In genomic region chr3:145798751-145799188, GRCm38 (mm10) we compare ENCODE assay signal across 11 mouse cellular contexts. TPM values are rescaled to one million over a fixed set of nuclear protein-coding genes. Genes with fewer than 3 reads are reported as not detected.
DNase-seq lines count a peak whose midpoint lies in the region; ATAC-seq and TF ChIP-seq lines count a peak whose summit lies in the region.
"Had no signal": no experiment of that assay in that cellular context is flagged by ENCODE, and none has a peak within 500 bp of the region (broad histone marks: within the 10 kb centered on the region; RNA-seq: fewer than 3 reads in every experiment).

No protein-coding gene starts in this region.

- H3K9ac ChIP-seq in liver, adult 2 months (ENCODE audit: low read depth, low read length): no peak overlapping the region
- H3K9ac ChIP-seq in stomach, embryonic 16.5 days (ENCODE audit: low read length): no peak overlapping the region
- H3K9ac ChIP-seq: forebrain, embryonic 15.5 days had no signal

- H3K4me1 ChIP-seq in liver, adult 2 months (ENCODE audit: control insufficient read depth, insufficient read depth, low read length): no peaks in the 10 kb centered on the region; the same call in 1 of the 2 replicates
- H3K4me1 ChIP-seq in stomach, embryonic 16.5 days (ENCODE audit: control insufficient read depth, insufficient read depth, low read length): peaks cover 14% of the 10 kb centered on the region
- 0 out of 2 replicates have a peak, but pooled peaks cover 3% of the 10 kb centered on the region for H3K4me1 ChIP-seq in hindbrain, embryonic 10.5 days (replicated peaks)
- H3K4me1 ChIP-seq: forebrain, embryonic 15.5 days had no signal

- peak; percentile 31 for DNase-seq in urinary bladder, postnatal 14 days (ENCODE audit: low spot score)
- DNase-seq in urinary bladder, adult 2 months (ENCODE audit: low spot score): no peak
- DNase-seq in heart, postnatal 36 days: peak; percentile 25 to 35
- DNase-seq in liver, adult 2 months (ENCODE audit: extremely low read depth, low read depth, low spot score): peak; percentile 100
- no peak for DNase-seq in natural killer cell, adult 2 months (ENCODE audit: low spot score in 2 of 2)
- DNase-seq in hindbrain, embryonic 10.5 days (ENCODE audit: low spot score): no peak
- no peak for DNase-seq in neural tube, embryonic 10.5 days (ENCODE audit: extremely low spot score, low spot score)

- no peaks in the 10 kb centered on the region for H3K79me2 ChIP-seq in liver, adult 2 months (ENCODE audit: control insufficient read depth, insufficient read depth, low read length)

- no peak for TF ChIP-seq CTCF in liver, adult 2 months (IDR thresholded peaks at IDR 0.05; ENCODE audit: low read depth, low read length)

- no peaks in the 10 kb centered on the region for H3K9me3 ChIP-seq in stomach, embryonic 16.5 days (replicated peaks; ENCODE audit: control insufficient read depth, low read length)
- no peaks in the 10 kb centered on the region for H3K9me3 ChIP-seq in hindbrain, embryonic 10.5 days
- H3K9me3 ChIP-seq: forebrain, embryonic 15.5 days had no signal

- H3K27ac ChIP-seq in liver, adult 2 months (replicated peaks; ENCODE audit: insufficient read depth, low read depth, low read length): no peak overlapping the region
- H3K27ac ChIP-seq in stomach, embryonic 16.5 days (ENCODE audit: low read length): 0 out of 2 replicates have a peak overlapping the region, but pooled peaks have one; percentile 26
- H3K27ac ChIP-seq in hindbrain, embryonic 10.5 days: no peak overlapping the region
- H3K27ac ChIP-seq: forebrain, embryonic 15.5 days had no signal

- no peak for TF ChIP-seq POLR2A in liver, adult 2 months (IDR thresholded peaks at IDR 0.05; ENCODE audit: extremely low read depth, insufficient read depth, low read length)

- no peaks in the 10 kb centered on the region for H3K36me3 ChIP-seq in liver, adult 2 months (ENCODE audit: control insufficient read depth, insufficient read depth, low read length)
- H3K36me3 ChIP-seq in stomach, embryonic 16.5 days (ENCODE audit: control insufficient read depth, insufficient read depth, low read length): no peaks in the 10 kb centered on the region
- H3K36me3 ChIP-seq in hindbrain, embryonic 10.5 days: no peaks in the 10 kb centered on the region; the same call in 1 of the 2 replicates
- H3K36me3 ChIP-seq: forebrain, embryonic 15.5 days; G1E had no signal

- peak; percentile 51 for ATAC-seq in stomach, embryonic 16.5 days (ENCODE audit: insufficient read depth, low FRiP score)
- ATAC-seq: forebrain, embryonic 15.5 days had no signal

- WGBS in liver, adult 2 months: 5% methylated on average over 6 of the region's 6 CpGs
- 6% methylated on average over 6 of the region's 6 CpGs for WGBS in stomach, embryonic 16.5 days
- 75% methylated on average over 6 of the region's 6 CpGs for WGBS in hindbrain, embryonic 10.5 days

- intact Hi-C loops in heart, postnatal 36 days (cut with DNase I): no loop called here

- no peaks in the 10 kb centered on the region for H3K27me3 ChIP-seq in liver, adult 2 months (ENCODE audit: control insufficient read depth, insufficient read depth, low read length)
- no peaks in the 10 kb centered on the region for H3K27me3 ChIP-seq in stomach, embryonic 16.5 days (ENCODE audit: control insufficient read depth, insufficient read depth, low read length)
- no peaks in the 10 kb centered on the region for H3K27me3 ChIP-seq in hindbrain, embryonic 10.5 days (ENCODE audit: insufficient read depth, poor library complexity, severe bottlenecking)
- H3K27me3 ChIP-seq: forebrain, embryonic 15.5 days had no signal

- no peak overlapping the region for H3K4me2 ChIP-seq in stomach, embryonic 16.5 days (ENCODE audit: low read depth, low read length)
- H3K4me2 ChIP-seq: forebrain, embryonic 15.5 days had no signal

- H3K4me3 ChIP-seq in liver, adult 2 months (ENCODE audit: insufficient read depth, low read depth, low read length): no peak overlapping the region
- no peak overlapping the region for H3K4me3 ChIP-seq in stomach, embryonic 16.5 days (replicated peaks; ENCODE audit: low read length)
- H3K4me3 ChIP-seq in hindbrain, embryonic 10.5 days: no peak overlapping the region
- H3K4me3 ChIP-seq: forebrain, embryonic 15.5 days; myocyte had no signal

RNA-seq across cellular contexts. Expression of gene Ddah1, which starts 40.3 kb away (rescaled TPM):
- polyA plus RNA-seq in urinary bladder, adult 2 months (2012; rRNA removed): 0.74 and 0.94 TPM in 2 replicates
- 1 to 10 TPM; 8.4 to 8.9 TPM for total RNA-seq in heart, postnatal 36 days (2021)
- total RNA-seq in liver, adult 2 months (2014; rRNA removed): 43.1 and 50.7 TPM in 2 replicates
- 80.8 and 86.1 TPM in 2 replicates for polyA plus RNA-seq in liver, adult 2 months (2012; rRNA removed)
- 12.0 and 17.7 TPM in 2 replicates for polyA plus RNA-seq in stomach, embryonic 16.5 days (2015; fragmentation: Nextera tagmentation; extraction: Ambion mirVana)
- 22.3 and 24.7 TPM in 2 replicates for polyA plus RNA-seq in hindbrain, embryonic 10.5 days (2016; fragmentation: Nextera tagmentation; extraction: Ambion mirVana)
- polyA plus RNA-seq: G1E had no signal

Comparison
In these comparisons a context has a peak if more than half of its experiments do, and no peak if none do; other contexts are left out.
1. DNase-seq: peak in urinary bladder, postnatal 14 days (single experiment), heart, postnatal 36 days (2 of 2) and liver, adult 2 months (single experiment); none in urinary bladder, adult 2 months (single experiment), natural killer cell, adult 2 months (0 of 2), hindbrain, embryonic 10.5 days (single experiment) and neural tube, embryonic 10.5 days (single experiment).